Mouse (Mus musculus) heart, postnatal 0 days (tissue): ENCODE measurements around the gene Xkr8. TPM values are rescaled to one million over a fixed set of nuclear protein-coding genes. Genes with fewer than 3 reads are reported as not detected.

Source experiments
- ATAC-seq: fragments of 200-750 bp; cut with Nextera tagmentation; 2 replicates; pipeline ENCODE4 v1.8.0; 2017; ENCODE audit warnings: low read depth, moderate number of reproducible peaks, moderate library complexity; ENCODE audit not compliant: insufficient read depth
- DNase-seq: peaks from one replicate; pipeline ENCODE4 v3.0.0-alpha.2; 2016; ENCODE audit warnings: low spot score
- H3K27ac ChIP-seq: fragments of 300-500 bp; sonication (generic); 2 replicates; pipeline ENCODE4 v1.5.1; 2014; ENCODE audit warnings: low read depth, mild to moderate bottlenecking
- H3K27me3 ChIP-seq: fragments of 300-500 bp; sonication (generic); 2 replicates; pipeline ENCODE4 v1.6.1; 2014; ENCODE audit warnings: low read length, mixed read lengths; ENCODE audit not compliant: control insufficient read depth, insufficient read depth
- H3K36me3 ChIP-seq: fragments of 300-500 bp; sonication (generic); replicated peaks from 2 replicates; pipeline ENCODE4 v1.6.1; 2014; ENCODE audit warnings: low read length, mixed read lengths; ENCODE audit not compliant: control insufficient read depth, insufficient read depth
- H3K4me1 ChIP-seq: fragments of 300-500 bp; sonication (generic); 2 replicates; pipeline ENCODE4 v1.6.1; 2014; ENCODE audit warnings: antibody characterized with exemption; ENCODE audit not compliant: control insufficient read depth, insufficient read depth
- H3K4me2 ChIP-seq: fragments of 300-500 bp; sonication (generic); 2 replicates; pipeline ENCODE4 v1.6.1; 2014; ENCODE audit warnings: low read depth, mild to moderate bottlenecking, low read length, moderate library complexity
- H3K4me3 ChIP-seq: fragments of 300-500 bp; sonication (generic); 2 replicates; pipeline ENCODE4 v1.5.1; 2014; ENCODE audit warnings: low read depth, low read length
- H3K9ac ChIP-seq: fragments of 300-500 bp; sonication (generic); replicated peaks from 2 replicates; pipeline ENCODE4 v1.6.1; 2014; ENCODE audit warnings: low read depth, low read length, mixed read lengths
- H3K9me3 ChIP-seq: fragments of 300-500 bp; sonication (generic); replicated peaks from 2 replicates; pipeline ENCODE4 v1.6.1; 2016; ENCODE audit warnings: low read length; ENCODE audit not compliant: control insufficient read depth
- CTCF ChIP-seq: IDR thresholded peaks from 2 replicates; pipeline ENCODE4 v1.5.1; 2016; ENCODE audit warnings: antibody characterized with exemption, control low read depth, low read depth
- EP300 ChIP-seq: IDR thresholded peaks from 2 replicates; pipeline ENCODE4 v1.6.1; 2016; ENCODE audit warnings: antibody characterized with exemption, low read depth
- WGBS: fragments of 180-500 bp; shearing (Covaris S2); extraction: QIAGEN DNeasy Blood & Tissue Kit; methylation state at CpG from one replicate; pipeline ENCODE4 v1.1.7; 2014; 5-methylcytosine and 5-hydroxymethylcytosine counted together
- polyA plus RNA-seq: library from polyadenylated mRNA; unstranded; fragments of >200 nt; fragmentation: Nextera tagmentation; extraction: Ambion mirVana; gene quantifications from 2 replicates; pipeline ENCODE4 v1.2.1, GENCODE M21; 2015
- total RNA-seq: library from RNA; depleted of rRNA; stranded (reverse); fragments of >200 nt; gene quantifications from 2 replicates; pipeline ENCODE4 v1.2.3, GENCODE M21; 2014; ENCODE audit warnings: low replicate concordance

The Xkr8 gene
- total and polyA plus RNA-seq, 2 experiments from 2014 or later, result 0.53 to 3.0 TPM

GRCm38 (mm10) chr4:132756974-132757373, 24.6 kb upstream of the Xkr8 start, which contains the start of gene Smpdl3b:
TSS of gene Smpdl3b (minus strand) at chr4:132757252.
- peak; percentile 59 for TF ChIP-seq CTCF
- no peak for TF ChIP-seq EP300
- no peak within 1 kb of the TSS for H3K27ac ChIP-seq
- 0 out of 2 replicates have a peak, but pooled peaks cover 6% of the 10 kb centered on the region for H3K4me1 ChIP-seq
- H3K4me2 ChIP-seq, result peak within 1 kb of the TSS; percentile 75
- ATAC-seq, result peak; percentile 85
- H3K9me3 ChIP-seq, result no peaks in the 10 kb centered on the region
- DNase-seq, result peak; percentile 75
- H3K36me3 ChIP-seq, result no peaks in the 10 kb centered on the region
- H3K27me3 ChIP-seq, result 0 out of 2 replicates have a peak, but pooled peaks cover 3% of the 10 kb centered on the region
- no peak within 1 kb of the TSS for H3K9ac ChIP-seq
- WGBS, result 1% methylated on average over 22 of the region's 22 CpGs
- peak within 1 kb of the TSS; percentile 50 for H3K4me3 ChIP-seq

DNA sequence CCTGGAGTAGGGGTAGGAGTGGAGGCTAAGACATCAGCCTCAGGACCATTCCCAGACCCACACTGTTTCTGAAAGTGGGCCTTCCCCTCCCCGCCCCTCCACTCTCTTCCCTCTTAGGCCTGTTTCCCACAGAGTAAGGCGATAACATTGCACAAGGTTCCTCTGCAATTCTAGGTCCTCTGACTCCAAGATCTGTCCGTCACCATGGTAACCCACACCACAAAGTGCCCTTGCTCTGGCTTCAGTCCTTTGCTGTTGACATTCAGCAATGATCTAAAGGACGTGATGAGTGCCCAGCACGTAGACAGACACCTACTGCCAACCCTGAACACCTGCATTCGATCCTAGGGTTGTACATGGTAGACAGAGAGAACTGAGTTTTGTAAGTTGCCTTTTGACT, 20.6 kb upstream of the Xkr8 start:
- no peaks in the 10 kb centered on the region for H3K36me3 ChIP-seq
- 0 out of 2 replicates have a peak, but pooled peaks cover 6% of the 10 kb centered on the region for H3K4me1 ChIP-seq
- 53% methylated on average over 6 of the region's 6 CpGs for WGBS

DNA sequence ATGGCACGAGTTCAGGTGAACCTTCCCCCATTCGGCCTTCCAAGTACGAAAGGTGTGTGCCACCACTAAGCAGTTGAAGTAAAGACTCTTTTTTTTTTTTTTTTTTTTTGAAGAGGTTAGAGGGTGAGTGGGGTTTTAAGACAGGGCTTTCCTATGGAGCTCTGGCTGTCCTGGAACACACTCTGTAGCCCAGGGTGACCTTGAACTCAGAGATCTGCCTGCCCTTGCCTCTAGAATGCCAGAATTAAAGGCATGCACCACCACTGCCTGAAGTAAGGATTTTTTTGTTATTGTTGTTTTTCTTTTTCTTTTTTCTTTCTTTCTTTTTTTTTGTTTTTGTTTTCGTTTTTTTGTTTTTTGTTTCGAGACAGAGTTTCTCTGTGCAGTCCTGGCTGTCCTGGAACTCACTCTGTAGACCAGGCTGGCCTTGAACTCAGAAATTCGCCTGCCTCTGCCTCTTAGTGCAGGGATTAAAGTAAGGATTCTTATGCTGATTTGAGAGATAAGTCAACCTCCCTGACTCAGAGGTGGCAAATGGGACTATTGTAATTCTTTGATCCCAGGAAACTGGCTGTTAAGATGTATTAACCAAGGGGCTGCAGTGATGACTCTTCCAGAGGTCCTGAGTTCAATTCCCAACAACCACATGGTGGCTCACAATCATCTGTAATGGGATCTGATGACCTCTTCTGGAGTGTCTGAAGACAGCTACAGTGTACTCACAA, 17.1 kb upstream of the Xkr8 start:
- ATAC-seq, result no peak

More for the DNA sequence above, 20.6 kb upstream of the Xkr8 start:
- TF ChIP-seq EP300 (no peak), CTCF (no peak)
- 0 out of 2 replicates have a peak, but pooled peaks cover 3% of the 10 kb centered on the region for H3K27me3 ChIP-seq
- DNase-seq (no peak), ATAC-seq (no peak)
- no peak overlapping the region for H3K4me3 ChIP-seq
- no peak overlapping the region for H3K4me2 ChIP-seq
- no peak overlapping the region for H3K9ac ChIP-seq
- no peak overlapping the region for H3K27ac ChIP-seq
- no peaks in the 10 kb centered on the region for H3K9me3 ChIP-seq

DNA sequence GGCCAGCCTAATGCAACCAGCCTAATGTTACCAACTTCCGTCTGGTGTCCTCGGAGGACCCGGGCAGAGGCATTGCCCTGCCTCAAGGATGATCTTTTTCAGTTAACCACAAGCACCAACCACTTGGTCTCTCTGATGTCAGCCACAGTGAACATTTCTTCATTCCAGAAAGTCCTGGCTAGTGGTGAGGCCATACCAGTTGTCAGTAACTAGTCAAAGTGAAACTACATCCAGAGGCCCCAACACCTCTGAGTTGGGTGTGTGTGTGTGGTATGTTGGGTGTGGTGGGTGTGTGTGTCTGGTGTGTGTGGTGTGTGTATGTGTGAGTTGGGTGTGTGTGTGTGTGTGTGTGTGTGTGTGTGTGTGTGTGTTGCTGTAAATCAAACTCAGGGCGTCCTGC, 16.4 kb upstream of the Xkr8 start:
- TF ChIP-seq CTCF (no peak), EP300 (no peak)
- no peaks in the 10 kb centered on the region for H3K9me3 ChIP-seq
- ATAC-seq, result no peak
- H3K9ac ChIP-seq, result no peak overlapping the region
- H3K4me1 ChIP-seq, result peaks cover 8% of the 10 kb centered on the region
- no peak overlapping the region for H3K4me2 ChIP-seq
- H3K4me3 ChIP-seq, result no peak overlapping the region
- WGBS, result 95% methylated on average over 4 of the region's 4 CpGs
- DNase-seq, result no peak
- H3K36me3 ChIP-seq, result no peaks in the 10 kb centered on the region
- H3K27me3 ChIP-seq, result no peaks in the 10 kb centered on the region
- H3K27ac ChIP-seq, result no peak overlapping the region

More for the DNA sequence above, 17.1 kb upstream of the Xkr8 start:
- TF ChIP-seq EP300 (no peak), CTCF (no peak)
- peaks cover 2% of the 10 kb centered on the region; the same call in 1 of the 2 replicates for H3K4me1 ChIP-seq
- H3K27ac ChIP-seq, result no peak overlapping the region
- H3K4me2 ChIP-seq, result no peak overlapping the region
- no peak overlapping the region for H3K4me3 ChIP-seq
- H3K9me3 ChIP-seq, result no peaks in the 10 kb centered on the region
- no peaks in the 10 kb centered on the region for H3K27me3 ChIP-seq
- no peaks in the 10 kb centered on the region for H3K36me3 ChIP-seq
- 78% methylated on average over 6 of the region's 6 CpGs for WGBS
- no peak overlapping the region for H3K9ac ChIP-seq
- no peak for DNase-seq

DNA sequence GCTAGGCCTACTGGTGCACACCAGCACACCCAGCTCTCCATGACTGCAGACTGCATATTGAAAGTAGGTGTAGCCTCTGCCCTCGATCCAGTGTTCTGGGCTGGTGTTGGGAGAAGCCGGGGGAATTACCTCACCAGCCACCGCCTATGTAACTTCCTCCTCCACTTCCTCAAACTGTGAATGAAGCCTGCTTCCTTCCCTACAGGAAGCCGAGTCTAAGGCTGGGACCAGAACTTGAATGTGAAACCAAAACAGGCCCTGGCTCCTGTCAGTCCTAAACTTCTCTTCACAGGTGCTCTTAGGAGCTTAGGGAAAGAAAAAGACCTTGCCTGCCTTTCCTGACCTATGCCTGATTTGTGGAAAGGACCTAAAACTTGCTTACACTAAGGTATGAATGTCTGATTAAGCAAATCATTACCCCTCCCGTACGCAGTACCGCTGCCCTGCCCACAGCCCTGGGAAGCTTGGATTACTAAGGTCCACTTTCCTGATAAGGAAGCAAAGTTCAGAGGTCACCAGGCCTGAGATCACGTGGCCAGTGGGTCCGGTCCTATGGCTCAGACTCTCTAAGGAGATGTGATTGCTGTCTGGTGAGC, 15.4 kb upstream of the Xkr8 start:
- H3K4me2 ChIP-seq, result peak overlapping the region; percentile 20
- TF ChIP-seq EP300 (peak; percentile 40; the same call in 1 of the 2 replicates), CTCF (no peak)
- no peaks in the 10 kb centered on the region for H3K9me3 ChIP-seq
- H3K27me3 ChIP-seq, result no peaks in the 10 kb centered on the region
- WGBS, result 46% methylated on average over 9 of the region's 9 CpGs
- H3K9ac ChIP-seq, result no peak overlapping the region; the same call in 1 of the 2 replicates
- no peak for DNase-seq
- 0 out of 2 replicates have a peak overlapping the region, but pooled peaks have one; percentile 3 for H3K4me3 ChIP-seq
- no peaks in the 10 kb centered on the region for H3K36me3 ChIP-seq
- H3K4me1 ChIP-seq, result peaks cover 10% of the 10 kb centered on the region
- peak; percentile 76 for ATAC-seq
- peak overlapping the region; percentile 87 for H3K27ac ChIP-seq
